Mouse (Mus musculus) testis, adult 2 months (tissue): Measurements from ENCODE around the gene Tmem38a. TPM values are rescaled to one million over a fixed set of nuclear protein-coding genes. Genes with fewer than 3 reads are reported as not detected.

ENCODE experiments used
- H3K27ac ChIP-seq: fragments of 200-500 bp; 2 replicates; pipeline ENCODE4 v1.5.1; 2012; ENCODE audit warnings: low read depth, low read length; ENCODE audit not compliant: control insufficient read depth, insufficient read depth
- H3K27me3 ChIP-seq: fragments of 200-500 bp; 2 replicates; pipeline ENCODE4 v1.6.1; 2012; ENCODE audit warnings: mild to moderate bottlenecking, low read length, moderate library complexity; ENCODE audit not compliant: control insufficient read depth, insufficient read depth
- H3K36me3 ChIP-seq: fragments of 200-500 bp; 2 replicates; pipeline ENCODE4 v1.6.1; 2012; ENCODE audit warnings: mild to moderate bottlenecking, low read length; ENCODE audit not compliant: control insufficient read depth, insufficient read depth
- H3K4me1 ChIP-seq: fragments of 200-500 bp; 2 replicates; pipeline ENCODE4 v1.6.1; 2012; ENCODE audit warnings: low read length; ENCODE audit not compliant: control insufficient read depth, insufficient read depth
- H3K4me3 ChIP-seq: fragments of 200-500 bp; 2 replicates; pipeline ENCODE4 v1.5.1; 2012; ENCODE audit warnings: low read depth, mild to moderate bottlenecking, low read length, moderate library complexity, mixed read lengths; ENCODE audit not compliant: control insufficient read depth
- CTCF ChIP-seq: fragments of 200-500 bp; IDR thresholded peaks from 2 replicates; pipeline ENCODE4 v1.5.1; 2012; ENCODE audit warnings: low read depth, mild to moderate bottlenecking, inconsistent platforms, low read length, moderate library complexity; ENCODE audit not compliant: control insufficient read depth, insufficient read depth, insufficient replicate concordance
- POLR2A ChIP-seq: fragments of 200-500 bp; IDR thresholded peaks from 2 replicates; pipeline ENCODE4 v1.6.1; 2012; ENCODE audit warnings: low read depth, mild to moderate bottlenecking, inconsistent platforms, low read length, moderate library complexity; ENCODE audit not compliant: control insufficient read depth
- polyA plus RNA-seq: library from polyadenylated mRNA; depleted of rRNA; stranded (reverse); fragments of >200 nt; gene quantifications from 2 replicates; pipeline ENCODE4 v1.2.3, GENCODE M21; 2012; rRNA removed

The Tmem38a gene
- polyA plus RNA-seq, 1 experiment: 2.6 TPM

- H3K4me1 ChIP-seq: no peaks in the 10 kb centered on the region
- H3K4me3 ChIP-seq: no peak overlapping the region
- no peak overlapping the region for H3K27ac ChIP-seq
- TF ChIP-seq CTCF: no peak
- TF ChIP-seq POLR2A: no peak
- no peaks in the 10 kb centered on the region for H3K27me3 ChIP-seq
- no peaks in the 10 kb centered on the region for H3K36me3 ChIP-seq
Observed at GRCm38 (mm10) chr8:72588865-72589264, 17.0 kb downstream of the Tmem38a start.

DNA sequence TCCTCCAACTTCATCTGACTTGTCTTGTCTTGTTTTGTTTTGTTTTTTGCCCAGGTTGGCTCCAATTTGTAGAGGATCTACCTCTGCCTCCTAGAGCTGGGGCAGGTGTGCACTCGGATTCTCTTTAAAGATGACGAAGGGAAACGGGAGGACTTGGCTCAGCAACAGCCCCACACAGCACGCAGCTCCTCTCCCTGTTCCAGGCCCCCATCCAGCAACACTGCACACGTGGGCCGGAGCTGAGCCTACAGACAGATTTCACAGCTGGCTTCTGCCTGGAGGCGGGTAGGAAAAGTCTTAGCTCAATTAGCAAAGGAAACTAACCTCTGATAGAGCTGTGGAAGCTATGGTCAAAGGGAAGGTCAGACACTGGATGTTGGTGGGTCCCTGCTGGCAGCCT lies 17.4 kb downstream of the Tmem38a start:
- Histone ChIP-seq H3K27ac (no peak overlapping the region), H3K36me3 (no peaks in the 10 kb centered on the region), H3K4me3 (no peak overlapping the region), H3K4me1 (no peaks in the 10 kb centered on the region), H3K27me3 (no peaks in the 10 kb centered on the region)
- TF ChIP-seq CTCF (no peak), POLR2A (no peak)

GRCm38 (mm10) chr8:72590198-72590597 lies 18.3 kb downstream of the Tmem38a start:
- no peak overlapping the region for H3K4me3 ChIP-seq
- TF ChIP-seq CTCF: no peak
- TF ChIP-seq POLR2A: no peak
- no peaks in the 10 kb centered on the region for H3K4me1 ChIP-seq
- H3K27me3 ChIP-seq: no peaks in the 10 kb centered on the region
- no peak overlapping the region for H3K27ac ChIP-seq
- no peaks in the 10 kb centered on the region for H3K36me3 ChIP-seq

Other genes with a start within 250 kb of the Tmem38a start
- 11.9 and 12.0 TPM in 2 replicates for gene Eps15l1, start 150.6 kb upstream of the Tmem38a start, polyA plus RNA-seq
- 41.8 and 53.8 TPM in 2 replicates for gene Calr3, start 128.2 kb upstream of the Tmem38a start, polyA plus RNA-seq
- 44.3 and 46.6 TPM in 2 replicates for gene 1700030K09Rik, start 128.2 kb upstream of the Tmem38a start, polyA plus RNA-seq
- 54.1 and 57.7 TPM in 2 replicates for gene Cherp, start 96.8 kb upstream of the Tmem38a start, polyA plus RNA-seq
- gene Slc35e1, start 79.4 kb upstream of the Tmem38a start, polyA plus RNA-seq: 9.1 and 10.4 TPM in 2 replicates
- gene Med26, start 23.8 kb upstream of the Tmem38a start, polyA plus RNA-seq: 80.0 and 95.3 TPM in 2 replicates
- 12.7 and 14.0 TPM in 2 replicates for gene Smim7, start 967 bp upstream of the Tmem38a start, polyA plus RNA-seq
- gene Nwd1, start 74.7 kb downstream of the Tmem38a start, polyA plus RNA-seq: 0.69 and 0.79 TPM in 2 replicates
- gene Sin3b, start 151.2 kb downstream of the Tmem38a start, polyA plus RNA-seq: 468 and 505 TPM in 2 replicates
- 0.30 and 0.46 TPM in 2 replicates for gene F2rl3, start 189.8 kb downstream of the Tmem38a start, polyA plus RNA-seq